Mouse (Mus musculus): ENCODE data around the gene Rasgef1b.

- TF ChIP-seq MYC (IDR thresholded peaks at IDR 0.05; ENCODE audit: low read depth, low read length) (no peak), CTCF (conservative IDR thresholded peaks at IDR 0.05 in 1 of 2, IDR thresholded peaks at IDR 0.05 in 1 of 2; ENCODE audit: low read depth in 2 of 2, low read length in 2 of 2) (no peak), POLR2A (IDR thresholded peaks at IDR 0.05; ENCODE audit: low read depth, low read length) (no peak), HCFC1 (IDR thresholded peaks at IDR 0.05; ENCODE audit: low read depth, low read length) (no peak), SMC3 (IDR thresholded peaks at IDR 0.05; ENCODE audit: low read depth, low read length) (no peak)
These were observed 144.6 kb downstream of the Rasgef1b start for GRCm38 (mm10) chr5:99584266-99584665.
